Mouse (Mus musculus) liver, embryonic 11.5 days (tissue): Measurements from ENCODE around the gene Hist1h3g. TPM values are rescaled to one million over a fixed set of nuclear protein-coding genes. Genes with fewer than 3 reads are reported as not detected.
"Not testable (repeated sequence)": the region's sequence is repeated elsewhere in the genome, so short reads cannot be mapped to it uniquely, and the experiment has no call there.

Experiments used
- ATAC-seq: fragments of 200-750 bp; cut with Nextera tagmentation; replicated peaks from 2 replicates; pipeline ENCODE4 v1.8.0; 2017; ENCODE audit warnings: moderate number of reproducible peaks, mild to moderate bottlenecking, moderate TSS enrichment, moderate library complexity; ENCODE audit not compliant: low FRiP score
- DNase-seq: peaks from one replicate; pipeline ENCODE4 v3.0.0-alpha.2; 2017; ENCODE audit warnings: low spot score
- H3K27ac ChIP-seq: fragments of 300-500 bp; sonication (generic); 2 replicates; pipeline ENCODE4 v1.5.1; 2014; ENCODE audit warnings: mild to moderate bottlenecking, low read depth, low read length, control low read depth
- H3K27me3 ChIP-seq: fragments of 300-500 bp; sonication (generic); replicated peaks from 2 replicates; pipeline ENCODE4 v1.6.1; 2014; ENCODE audit warnings: low read length, mixed read lengths; ENCODE audit not compliant: control insufficient read depth, insufficient read depth
- H3K36me3 ChIP-seq: fragments of 300-500 bp; sonication (generic); 2 replicates; pipeline ENCODE4 v1.6.1; 2014; ENCODE audit warnings: mild to moderate bottlenecking, low read length, moderate library complexity, mixed read lengths; ENCODE audit not compliant: control insufficient read depth, insufficient read depth
- H3K4me1 ChIP-seq: fragments of 300-500 bp; sonication (generic); replicated peaks from 2 replicates; pipeline ENCODE4 v1.6.1; 2014; ENCODE audit warnings: low read length, mixed read lengths; ENCODE audit not compliant: control insufficient read depth, insufficient read depth
- H3K4me2 ChIP-seq: fragments of 300-500 bp; sonication (generic); 2 replicates; pipeline ENCODE4 v1.6.1; 2014; ENCODE audit warnings: mild to moderate bottlenecking, control low read depth, moderate library complexity
- H3K4me3 ChIP-seq: fragments of 300-500 bp; sonication (generic); 2 replicates; pipeline ENCODE4 v1.5.1; 2014; ENCODE audit warnings: low read depth, low read length, control low read depth
- H3K9ac ChIP-seq: fragments of 300-500 bp; sonication (generic); 2 replicates; pipeline ENCODE4 v1.6.1; 2014; ENCODE audit warnings: low read depth, low read length, control low read depth
- H3K9me3 ChIP-seq: fragments of 300-500 bp; sonication (generic); 2 replicates; pipeline ENCODE4 v1.6.1; 2016; ENCODE audit warnings: low read length, inconsistent platforms, mixed read lengths; ENCODE audit not compliant: control insufficient read depth
- WGBS: fragments of 180-500 bp; shearing (Covaris S2); extraction: QIAGEN DNeasy Blood & Tissue Kit; methylation state at CpG from one replicate; pipeline ENCODE4 v1.1.7; 2014; 5-methylcytosine and 5-hydroxymethylcytosine counted together
- polyA plus RNA-seq: library from polyadenylated mRNA; unstranded; fragments of >200 nt; fragmentation: Nextera tagmentation; extraction: Ambion mirVana; gene quantifications from 2 replicates; pipeline ENCODE4 v1.2.1, GENCODE M21; 2014

Hist1h3g gene
- polyA plus RNA-seq, 1 experiment from 2014 or later, result 5.2 TPM

DNA sequence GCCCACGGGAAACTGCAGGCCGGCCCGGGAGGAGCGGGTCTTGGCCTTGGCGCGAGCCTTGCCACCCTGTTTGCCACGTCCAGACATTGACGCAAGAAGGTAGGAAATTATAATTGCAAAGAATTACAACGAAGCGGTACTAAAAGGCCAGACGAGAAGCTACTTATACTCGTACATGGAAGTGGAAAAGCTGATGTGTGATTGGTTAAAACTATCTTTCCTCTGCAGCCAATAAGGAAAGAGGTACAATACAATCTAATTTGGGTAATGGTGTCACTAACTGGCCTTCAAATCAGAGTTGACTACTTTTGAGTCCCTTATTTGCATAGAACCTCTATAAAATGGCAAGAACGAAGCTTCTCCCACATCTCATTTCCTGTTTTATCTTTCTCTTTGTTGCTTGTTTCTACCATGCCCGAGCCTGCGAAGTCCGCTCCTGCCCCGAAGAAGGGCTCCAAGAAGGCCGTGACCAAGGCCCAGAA, 35.8 kb downstream of the Hist1h3g start, which contains the start of the genes Hist1h2ae and Hist1h2bg:
Gene Hist1h2ae (minus strand): TSS at position 199 of the 482 bp plus-strand sequence.
Gene Hist1h2bg (plus strand): TSS at position 375 of the 482 bp plus-strand sequence.
- Histone ChIP-seq H3K27me3 (no peaks in the 10 kb centered on the region), H3K9ac (peak within 1 kb of the TSS; percentile 79), H3K27ac (peak within 1 kb of the TSS; percentile 98), H3K4me1 (no peaks in the 10 kb centered on the region), H3K9me3 (no peaks in the 10 kb centered on the region), H3K4me2 (peak within 1 kb of the TSS; percentile 73), H3K36me3 (no peaks in the 10 kb centered on the region), H3K4me3 (peak within 1 kb of the TSS; percentile 50)
- DNase-seq (peak; percentile 77), ATAC-seq (peak; percentile 82)
- 0% methylated on average over 18 of the region's 18 CpGs for WGBS

DNA sequence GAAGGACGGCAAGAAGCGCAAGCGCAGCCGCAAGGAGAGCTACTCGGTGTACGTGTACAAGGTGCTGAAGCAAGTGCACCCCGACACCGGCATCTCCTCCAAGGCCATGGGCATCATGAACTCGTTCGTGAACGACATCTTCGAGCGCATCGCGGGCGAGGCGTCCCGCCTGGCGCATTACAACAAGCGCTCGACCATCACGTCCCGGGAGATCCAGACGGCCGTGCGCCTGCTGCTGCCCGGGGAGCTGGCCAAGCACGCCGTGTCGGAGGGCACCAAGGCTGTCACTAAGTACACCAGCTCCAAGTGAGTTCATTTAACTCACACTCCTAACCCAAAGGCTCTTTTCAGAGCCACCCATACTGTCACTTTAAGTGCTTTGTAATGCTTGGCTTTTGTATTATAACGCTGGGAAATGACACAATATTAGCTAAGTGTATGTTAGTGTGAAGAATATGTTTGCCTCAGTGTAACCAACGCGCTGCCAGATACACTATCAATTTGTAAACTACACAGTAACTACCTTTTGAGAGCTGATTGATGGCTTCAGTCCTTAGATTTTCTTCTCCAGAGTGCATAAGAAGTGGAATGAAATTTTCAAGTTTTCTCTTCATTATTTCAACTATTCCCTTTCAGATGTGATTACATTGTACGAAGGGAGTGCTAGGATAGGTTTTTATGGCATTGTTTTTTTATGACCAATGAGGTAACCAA, 36.4 kb downstream of the Hist1h3g start:
- H3K4me3 ChIP-seq, result peak overlapping the region; percentile 50
- H3K9ac ChIP-seq, result peak overlapping the region; percentile 79
- not testable (repeated sequence) for H3K36me3 ChIP-seq, H3K27me3 ChIP-seq, H3K9me3 ChIP-seq, H3K4me1 ChIP-seq, DNase-seq
- ATAC-seq, result peak; percentile 10
- H3K4me2 ChIP-seq, result peak overlapping the region; percentile 73
- H3K27ac ChIP-seq, result peak overlapping the region; percentile 98
- WGBS, result under 1% methylated on average over 9 of the region's 34 CpGs

GRCm38 (mm10) chr13:23572218-23573033, 37.2 kb downstream of the Hist1h3g start:
- peak overlapping the region; percentile 50 for H3K4me3 ChIP-seq
- DNase-seq (no peak), ATAC-seq (no peak)
- no peaks in the 10 kb centered on the region for H3K27me3 ChIP-seq
- peaks cover 7% of the 10 kb centered on the region for H3K4me1 ChIP-seq
- no peaks in the 10 kb centered on the region for H3K9me3 ChIP-seq
- H3K9ac ChIP-seq, result peak overlapping the region; percentile 79
- peak overlapping the region; percentile 98 for H3K27ac ChIP-seq
- H3K4me2 ChIP-seq, result peak overlapping the region; percentile 73
- 32% methylated on average over 2 of the region's 2 CpGs for WGBS
- no peaks in the 10 kb centered on the region for H3K36me3 ChIP-seq

- peak overlapping the region; percentile 79 for H3K9ac ChIP-seq
- not testable (repeated sequence) for H3K36me3 ChIP-seq, DNase-seq, H3K4me1 ChIP-seq, ATAC-seq, H3K27me3 ChIP-seq, H3K9me3 ChIP-seq
- peak overlapping the region; percentile 98 for H3K27ac ChIP-seq
- peak overlapping the region; percentile 50 for H3K4me3 ChIP-seq
- WGBS, result 8% methylated on average over 18 of the region's 20 CpGs
- H3K4me2 ChIP-seq, result peak overlapping the region; percentile 73
Measured at GRCm38 (mm10) chr13:23573034-23573897, 38.0 kb downstream of the Hist1h3g start.

GRCm38 (mm10) chr13:23573898-23574524, 38.8 kb downstream of the Hist1h3g start, which contains the start of the genes Hist1h2bf and Hist1h2ad:
Hist1h2bf (minus strand) TSS chr13:23574196.
Hist1h2ad (plus strand) TSS chr13:23574381.
- not testable (repeated sequence) for H3K36me3 ChIP-seq, H3K9me3 ChIP-seq, H3K27me3 ChIP-seq, H3K4me1 ChIP-seq
- ATAC-seq (peak; percentile 77), DNase-seq (peak; percentile 80)
- Histone ChIP-seq H3K27ac (peak within 1 kb of the TSS; percentile 99), H3K4me3 (peak within 1 kb of the TSS; percentile 50), H3K9ac (peak within 1 kb of the TSS; percentile 79), H3K4me2 (peak within 1 kb of the TSS; percentile 92)
- under 1% methylated on average over 30 of the region's 42 CpGs for WGBS

- DNase-seq, H3K9me3 ChIP-seq, H3K27me3 ChIP-seq, H3K4me1 ChIP-seq, ATAC-seq, H3K36me3 ChIP-seq: not testable (repeated sequence)
- Histone ChIP-seq H3K4me3 (peak overlapping the region; percentile 34), H3K4me2 (peak overlapping the region; percentile 92), H3K27ac (peak overlapping the region; percentile 98), H3K9ac (peak overlapping the region; percentile 70)
- WGBS, result under 1% methylated on average over 6 of the region's 39 CpGs
Measured at GRCm38 (mm10) chr13:23574546-23575170, 39.4 kb downstream of the Hist1h3g start.

DNA sequence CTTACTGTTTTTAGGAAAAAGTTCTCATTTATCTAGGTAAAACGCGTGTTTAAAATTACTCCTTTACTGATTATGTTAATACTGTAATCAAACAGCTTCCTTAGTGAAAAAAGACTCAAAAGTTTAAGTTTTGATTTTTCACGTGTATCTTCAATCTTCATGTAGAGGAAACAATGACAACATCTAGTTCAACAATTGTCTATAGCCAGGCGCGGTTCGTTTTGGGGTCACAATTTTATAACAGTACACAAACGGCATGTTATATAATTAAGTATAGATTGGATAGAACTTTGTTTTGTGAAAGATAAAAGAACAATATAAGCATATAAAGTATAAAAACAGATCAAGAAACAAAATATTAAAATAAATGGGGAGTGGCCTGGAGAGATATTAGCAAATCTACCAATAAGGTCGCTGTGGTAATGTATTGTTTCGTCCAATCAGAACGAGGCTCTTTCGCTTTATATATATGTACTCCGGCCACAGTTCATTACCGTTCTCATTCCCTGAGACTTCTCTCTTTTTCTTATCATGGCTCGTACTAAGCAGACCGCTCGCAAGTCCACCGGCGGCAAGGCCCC, 40.1 kb downstream of the Hist1h3g start, which contains the start of gene Hist1h3d:
Gene Hist1h3d (plus strand): TSS at position 493 of the 581 bp plus-strand sequence.
- H3K4me3 ChIP-seq, result peak within 1 kb of the TSS; percentile 53
- H3K4me2 ChIP-seq, result peak within 1 kb of the TSS; percentile 92
- H3K9me3 ChIP-seq, result no peaks in the 10 kb centered on the region
- WGBS, result 1% methylated on average over 18 of the region's 18 CpGs
- H3K4me1 ChIP-seq, result peaks cover 7% of the 10 kb centered on the region
- ATAC-seq (peak; percentile 50), DNase-seq (no peak)
- peak within 1 kb of the TSS; percentile 89 for H3K9ac ChIP-seq
- peak within 1 kb of the TSS; percentile 99 for H3K27ac ChIP-seq
- H3K36me3 ChIP-seq, result no peaks in the 10 kb centered on the region
- no peaks in the 10 kb centered on the region for H3K27me3 ChIP-seq
